ENCODE assay signal across 9 mouse cellular contexts in the genomic region with DNA sequence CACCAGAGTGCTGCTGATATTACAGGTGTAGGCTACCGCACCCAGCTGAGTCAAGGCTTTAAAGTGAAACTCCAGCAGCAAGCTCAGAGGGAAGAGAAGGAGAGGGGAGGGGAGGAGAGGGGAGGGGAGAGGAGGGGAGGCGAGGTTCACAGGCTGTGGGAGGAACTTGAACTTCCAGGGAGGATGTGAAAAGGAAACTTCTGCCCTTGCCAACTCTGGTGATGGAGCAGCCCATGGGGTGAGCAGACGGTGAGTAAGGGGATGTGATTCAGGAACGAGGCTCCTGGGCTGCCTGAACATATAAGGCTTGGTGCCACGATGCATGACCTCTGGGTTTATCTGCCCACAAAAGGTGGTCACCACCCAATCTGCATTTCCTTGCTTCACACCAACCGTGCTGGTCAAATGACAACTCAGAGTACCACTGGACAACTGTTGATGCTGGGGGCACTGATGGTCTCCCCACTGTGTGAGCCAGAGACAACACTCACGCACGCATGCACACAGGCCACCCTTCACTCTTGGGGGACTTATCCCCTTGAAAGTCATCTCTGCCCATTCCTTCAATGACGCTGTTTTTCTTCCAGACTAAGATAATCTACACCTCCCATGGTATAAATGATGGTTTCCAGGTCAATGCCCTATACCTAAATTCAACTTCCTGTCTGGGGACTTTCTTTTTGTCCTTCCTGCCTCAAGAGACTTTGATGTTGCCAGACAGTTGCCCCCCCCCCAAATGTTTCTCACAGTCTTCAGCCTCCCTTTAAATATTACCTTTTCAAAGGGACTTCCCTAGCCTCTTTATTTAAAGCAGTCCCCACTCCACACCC.
A peak's percentile ranks its signal among the peaks of the same experiment; 100 is the strongest.
DNase-seq lines count a peak whose midpoint lies in the region; ATAC-seq and TF ChIP-seq lines count a peak whose summit lies in the region.
"Had no signal": no experiment of that assay in that cellular context is flagged by ENCODE, and none has a peak within 500 bp of the region (broad histone marks: within the 10 kb centered on the region; RNA-seq: fewer than 3 reads in every experiment).

No protein-coding gene starts in this region.

- peak overlapping the region; percentile 64 for H3K4me3 ChIP-seq in gastrocnemius, adult 2 months
- H3K4me3 ChIP-seq in kidney, postnatal 0 days (replicated peaks; ENCODE audit: low read depth, low read length) = no peak overlapping the region

- peak; percentile 36 for DNase-seq in gastrocnemius, adult 2 months
- no peak for DNase-seq in gastrocnemius, adult 8-10 months (ENCODE audit: low spot score in 2 of 2)
- peak; percentile 74 for DNase-seq in 3T3-L1 (ENCODE audit: low read depth, low spot score)
- DNase-seq in kidney, postnatal 0 days (ENCODE audit: low spot score) = peak; percentile 59
- DNase-seq in urinary bladder, postnatal 25 days (ENCODE audit: low spot score) = no peak
- DNase-seq in urinary bladder, postnatal 4 days (ENCODE audit: low spot score in 2 of 2) = no peak
- DNase-seq: embryo, embryonic 11 days had no signal

- intact Hi-C loops in gastrocnemius, adult 2 months (cut with DNase I) = no loop called here

- WGBS in kidney, postnatal 0 days = 29% methylated on average over 9 of the region's 9 CpGs

- no peaks in the 10 kb centered on the region for H3K9me3 ChIP-seq in kidney, postnatal 0 days (replicated peaks; ENCODE audit: low read length)

- peak overlapping the region; percentile 27; the same call in 1 of the 2 replicates for H3K4me2 ChIP-seq in kidney, postnatal 0 days (ENCODE audit: low read length)

- no peak for TF ChIP-seq CTCF in gastrocnemius, adult 2 months (IDR thresholded peaks at IDR 0.05)
- TF ChIP-seq CTCF in kidney, postnatal 0 days (IDR thresholded peaks at IDR 0.05; ENCODE audit: low read depth) = no peak

- H3K9ac ChIP-seq in kidney, postnatal 0 days (ENCODE audit: low read depth, low read length) = no peak overlapping the region

- no peaks in the 10 kb centered on the region for H3K27me3 ChIP-seq in kidney, postnatal 0 days (ENCODE audit: insufficient read depth, low read length)

- peak; percentile 59 for ATAC-seq in common myeloid progenitor, adult 5-6 weeks (replicated peaks; ENCODE audit: low read depth, poor library complexity, severe bottlenecking)
- ATAC-seq in kidney, postnatal 0 days (replicated peaks; ENCODE audit: low FRiP score, low read depth) = peak; percentile 63
- ATAC-seq in erythroblast, adult 5-6 weeks (replicated peaks; ENCODE audit: low FRiP score, poor library complexity, severe bottlenecking) = no peak

- peak overlapping the region; percentile 87 for H3K27ac ChIP-seq in gastrocnemius, adult 2 months
- H3K27ac ChIP-seq in kidney, postnatal 0 days = peak overlapping the region; percentile 58

- peaks cover 31% of the 10 kb centered on the region for H3K4me1 ChIP-seq in kidney, postnatal 0 days (replicated peaks; ENCODE audit: insufficient read depth, low read length)

- no peaks in the 10 kb centered on the region for H3K36me3 ChIP-seq in kidney, postnatal 0 days (ENCODE audit: insufficient read depth, low read length)

Comparison
In these comparisons a context has a peak if more than half of its experiments do, and no peak if none do; other contexts are left out.
1. DNase-seq: peak in gastrocnemius, adult 2 months (single experiment), 3T3-L1 (single experiment) and kidney, postnatal 0 days (single experiment); none in gastrocnemius, adult 8-10 months (0 of 2), urinary bladder, postnatal 25 days (single experiment) and urinary bladder, postnatal 4 days (0 of 2).